Mouse (Mus musculus) Patski (cell line): ENCODE measurements at regions not wholly inside any gene's neighbourhood (a gene's known extent, or its start where the extent isn't known, plus 50 kb on each side); places are given as distances from the start of the nearest gene placed in this dataset.

Experiments used
- ATAC-seq: fragments of 100-300 bp; one replicate; pipeline ENCODE4 v1.8.0; 2021
- CTCF ChIA-PET: fragments of 350-600 bp; sonication (Branson Sonifier 250); formaldehyde crosslinking; loops from one replicate; lab custom pipeline; 2022; ENCODE audit warnings: inconsistent platforms; lab: Charles Lee
- POLR2A ChIA-PET: fragments of 350-600 bp; sonication (Branson Sonifier 250); formaldehyde crosslinking; loops from one replicate; lab custom pipeline; 2022; ENCODE audit warnings: antibody characterized with exemption, inconsistent platforms; lab: Charles Lee
- DNase-seq: peaks from one replicate; pipeline ENCODE4 v3.0.0-alpha.2; 2011; ENCODE audit warnings: low read depth, low spot score
- H3K27me3 ChIP-seq: fragments of 371-371 bp; one replicate; pipeline ENCODE4 v1.5.1; 2021
- CTCF ChIP-seq: fragments of 100-300 bp; IDR thresholded peaks from one replicate; pipeline ENCODE4 v1.5.1; 2021
- in situ Hi-C: fragments of 300-500 bp; cut with MboI; formaldehyde crosslinking; loops from 3 replicates; pipeline ENCODE4 v1.11.1; 2018; ENCODE audit warnings: low pct_unique_long_range_greater_than_20kb, mixed read lengths

GRCm38 (mm10) chr2:8825406-8825805 is 1055.6 kb upstream of the 4930412O13Rik start:
- in situ Hi-C loops, result no loop called here
- CTCF ChIA-PET, result no interaction called here
- TF ChIP-seq CTCF, result no peak
- ATAC-seq (no peak), DNase-seq (no peak)
- no peaks in the 10 kb centered on the region for H3K27me3 ChIP-seq
- POLR2A ChIA-PET, result no interaction called here
